21 mouse cellular contexts compared by ENCODE assay signal in the genomic region with DNA sequence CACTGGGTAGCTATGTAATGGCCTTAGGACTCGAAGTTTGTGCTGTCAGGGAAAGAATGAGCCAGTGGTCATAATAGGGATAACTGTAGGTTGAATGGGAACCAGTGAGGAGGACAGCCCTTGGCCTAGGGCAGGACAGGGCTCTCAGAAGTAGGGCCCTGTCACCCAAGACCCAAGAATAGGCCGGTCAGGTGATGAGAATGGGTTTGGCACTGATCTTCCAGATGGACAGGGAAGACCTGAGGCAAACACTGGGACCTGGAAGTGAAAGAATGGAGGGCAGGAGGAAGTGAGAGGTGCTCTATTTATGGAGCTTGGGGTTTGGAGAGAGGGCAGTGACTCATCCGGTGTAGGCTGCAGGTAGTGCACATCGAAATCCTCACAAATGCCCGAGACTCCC. TPM values are rescaled to one million over a fixed set of nuclear protein-coding genes. Genes with fewer than 3 reads are reported as not detected.
DNase-seq lines count a peak whose midpoint lies in the region; ATAC-seq and TF ChIP-seq lines count a peak whose summit lies in the region.
"Had no signal": no experiment of that assay in that cellular context is flagged by ENCODE, and none has a peak within 500 bp of the region (broad histone marks: within the 10 kb centered on the region; RNA-seq: fewer than 3 reads in every experiment).

No protein-coding gene starts in this region.

- peaks cover 59% of the 10 kb centered on the region for H3K4me1 ChIP-seq in forebrain, embryonic 10.5 days
- H3K4me1 ChIP-seq in forebrain, embryonic 11.5 days (replicated peaks; ENCODE audit: control insufficient read depth, insufficient read depth, low read length): peaks cover 10% of the 10 kb centered on the region
- H3K4me1 ChIP-seq in intestine, embryonic 15.5 days (replicated peaks): peaks cover 40% of the 10 kb centered on the region
- peaks cover 13% of the 10 kb centered on the region; the same call in 1 of the 2 replicates for H3K4me1 ChIP-seq in intestine, postnatal 0 days (replicated peaks; ENCODE audit: control insufficient read depth, insufficient read depth, low read length)
- H3K4me1 ChIP-seq in spleen, adult 2 months (ENCODE audit: control insufficient read depth, insufficient read depth, insufficient read length): peaks cover 40% of the 10 kb centered on the region; the same call in 1 of the 2 replicates
- no peaks in the 10 kb centered on the region for H3K4me1 ChIP-seq in forebrain, postnatal 0 days (ENCODE audit: insufficient read depth)

- 70% methylated on average over 5 of the region's 5 CpGs for WGBS in forebrain, embryonic 10.5 days
- 54% methylated on average over 5 of the region's 5 CpGs for WGBS in forebrain, embryonic 11.5 days
- 65% methylated on average over 5 of the region's 5 CpGs for WGBS in intestine, embryonic 15.5 days
- 53% methylated on average over 5 of the region's 5 CpGs for WGBS in intestine, postnatal 0 days
- WGBS in spleen, adult 2 months: 53% methylated on average over 5 of the region's 5 CpGs
- 66% methylated on average over 5 of the region's 5 CpGs for WGBS in forebrain, postnatal 0 days

- no peak for TF ChIP-seq POLR2A in spleen, adult 2 months (IDR thresholded peaks at IDR 0.05; ENCODE audit: low read depth, low read length)

- H3K9ac ChIP-seq in forebrain, embryonic 11.5 days (ENCODE audit: low read length): no peak overlapping the region
- H3K9ac ChIP-seq in intestine, embryonic 15.5 days: no peak overlapping the region
- no peak overlapping the region for H3K9ac ChIP-seq in intestine, postnatal 0 days (ENCODE audit: low read depth, low read length)
- H3K9ac ChIP-seq in forebrain, postnatal 0 days: no peak overlapping the region
- H3K9ac ChIP-seq: liver, embryonic 14.5 days had no signal

- peaks cover 29% of the 10 kb centered on the region for H3K36me3 ChIP-seq in forebrain, embryonic 10.5 days (replicated peaks)
- H3K36me3 ChIP-seq in forebrain, embryonic 11.5 days (ENCODE audit: control insufficient read depth, insufficient read depth, low read length): peaks cover 5% of the 10 kb centered on the region; the same call in 1 of the 2 replicates
- H3K36me3 ChIP-seq in intestine, embryonic 15.5 days: peaks cover 11% of the 10 kb centered on the region; the same call in 1 of the 2 replicates
- H3K36me3 ChIP-seq in intestine, postnatal 0 days (ENCODE audit: control insufficient read depth, insufficient read depth): peaks cover 13% of the 10 kb centered on the region
- H3K36me3 ChIP-seq in spleen, adult 2 months (ENCODE audit: control insufficient read depth, insufficient read depth, low read length): peaks cover 8% of the 10 kb centered on the region
- H3K36me3 ChIP-seq in forebrain, postnatal 0 days (ENCODE audit: insufficient read depth): peaks cover 18% of the 10 kb centered on the region

- no peak overlapping the region for H3K4me3 ChIP-seq in forebrain, embryonic 10.5 days
- H3K4me3 ChIP-seq in forebrain, embryonic 11.5 days (ENCODE audit: low read depth, low read length): no peak overlapping the region
- no peak overlapping the region for H3K4me3 ChIP-seq in intestine, embryonic 15.5 days (replicated peaks)
- no peak overlapping the region for H3K4me3 ChIP-seq in intestine, postnatal 0 days (ENCODE audit: low read depth, low read length)
- H3K4me3 ChIP-seq in spleen, adult 2 months (ENCODE audit: extremely low read depth, insufficient read depth, insufficient read length): no peak overlapping the region
- no peak overlapping the region for H3K4me3 ChIP-seq in forebrain, postnatal 0 days (ENCODE audit: low read depth, low read length)
- H3K4me3 ChIP-seq: erythroblast, embryonic 14.5 days had no signal

- peaks cover 3% of the 10 kb centered on the region for H3K27me3 ChIP-seq in forebrain, embryonic 10.5 days (ENCODE audit: poor library complexity, severe bottlenecking)
- no peaks in the 10 kb centered on the region for H3K27me3 ChIP-seq in forebrain, embryonic 11.5 days (ENCODE audit: control insufficient read depth, insufficient read depth, low read length)
- no peaks in the 10 kb centered on the region for H3K27me3 ChIP-seq in intestine, embryonic 15.5 days (replicated peaks)
- H3K27me3 ChIP-seq in intestine, postnatal 0 days (replicated peaks; ENCODE audit: control insufficient read depth, insufficient read depth, low read length): no peaks in the 10 kb centered on the region
- H3K27me3 ChIP-seq in spleen, adult 2 months (ENCODE audit: control insufficient read depth, insufficient read depth, low read length): no peaks in the 10 kb centered on the region
- H3K27me3 ChIP-seq in forebrain, postnatal 0 days (ENCODE audit: insufficient read depth, low read length): no peaks in the 10 kb centered on the region; the same call in 1 of the 2 replicates

- ATAC-seq in forebrain, embryonic 11.5 days (replicated peaks; ENCODE audit: low FRiP score): no peak
- ATAC-seq in intestine, embryonic 15.5 days: no peak
- no peak for ATAC-seq in intestine, postnatal 0 days
- ATAC-seq in forebrain, postnatal 0 days: no peak
- ATAC-seq: activated CD4-positive, CD25-positive, alpha-beta regulatory T cell, adult 4 months had no signal

- H3K9me3 ChIP-seq in forebrain, embryonic 10.5 days: no peaks in the 10 kb centered on the region
- no peaks in the 10 kb centered on the region for H3K9me3 ChIP-seq in forebrain, embryonic 11.5 days (ENCODE audit: control insufficient read depth, low read length)
- no peaks in the 10 kb centered on the region for H3K9me3 ChIP-seq in intestine, embryonic 15.5 days
- no peaks in the 10 kb centered on the region for H3K9me3 ChIP-seq in intestine, postnatal 0 days (ENCODE audit: control insufficient read depth)
- H3K9me3 ChIP-seq in forebrain, postnatal 0 days (ENCODE audit: low read length): no peaks in the 10 kb centered on the region

- no peak for DNase-seq in forebrain, embryonic 10.5 days (ENCODE audit: extremely low spot score, low spot score)
- DNase-seq in forebrain, embryonic 11.5 days (ENCODE audit: low spot score): no peak
- no peak for DNase-seq in spleen, adult 2 months (ENCODE audit: low read depth in 1 of 2, low spot score in 2 of 2)
- DNase-seq in spleen, adult 12 weeks (ENCODE audit: low spot score): no peak
- DNase-seq in adrenal gland, postnatal 25 days: no peak
- no peak for DNase-seq in forebrain, postnatal 0 days
- DNase-seq: gastrocnemius, postnatal 14 days; retina, postnatal 1 day had no signal

- 0 out of 2 replicates have a peak overlapping the region, but pooled peaks have one; percentile 94 for H3K27ac ChIP-seq in forebrain, embryonic 10.5 days
- H3K27ac ChIP-seq in forebrain, embryonic 11.5 days (ENCODE audit: low read depth, low read length): no peak overlapping the region
- H3K27ac ChIP-seq in intestine, embryonic 15.5 days: peak overlapping the region; percentile 11; the same call in 1 of the 2 replicates
- no peak overlapping the region for H3K27ac ChIP-seq in intestine, postnatal 0 days (ENCODE audit: low read depth, low read length)
- H3K27ac ChIP-seq in spleen, adult 2 months (ENCODE audit: insufficient read depth, low read length): 0 out of 2 replicates have a peak overlapping the region, but pooled peaks have one; percentile 3
- no peak overlapping the region for H3K27ac ChIP-seq in forebrain, postnatal 0 days (ENCODE audit: low read depth, low read length)
- H3K27ac ChIP-seq: liver, embryonic 14.5 days had no signal

- H3K4me2 ChIP-seq in forebrain, embryonic 11.5 days (ENCODE audit: low read depth, low read length, severe bottlenecking): no peak overlapping the region
- 0 out of 2 replicates have a peak overlapping the region, but pooled peaks have one; percentile 82 for H3K4me2 ChIP-seq in intestine, embryonic 15.5 days (replicated peaks)
- no peak overlapping the region for H3K4me2 ChIP-seq in intestine, postnatal 0 days (replicated peaks; ENCODE audit: low read depth)
- no peak overlapping the region for H3K4me2 ChIP-seq in forebrain, postnatal 0 days (ENCODE audit: low read depth)

- TF ChIP-seq CTCF in intestine, postnatal 0 days (IDR thresholded peaks at IDR 0.05; ENCODE audit: low read depth): no peak
- TF ChIP-seq CTCF in spleen, adult 2 months (IDR thresholded peaks at IDR 0.05; ENCODE audit: extremely low read depth, insufficient read depth, insufficient read length, insufficient replicate concordance): no peak
- TF ChIP-seq CTCF in forebrain, postnatal 0 days (IDR thresholded peaks at IDR 0.05; ENCODE audit: low read depth): no peak

RNA-seq across cellular contexts. Expression of a gene that starts 1.9 kb away (rescaled TPM):
- polyA plus RNA-seq in forebrain, embryonic 10.5 days (2016; fragmentation: Nextera tagmentation; extraction: Ambion mirVana): 9.1 and 9.5 TPM in 2 replicates
- polyA plus RNA-seq in forebrain, embryonic 11.5 days (2014; fragmentation: Nextera tagmentation; extraction: Ambion mirVana): 6.0 and 8.1 TPM in 2 replicates
- polyA plus RNA-seq in intestine, embryonic 15.5 days (2015; fragmentation: Nextera tagmentation; extraction: Ambion mirVana): 12.8 and 14.0 TPM in 2 replicates
- polyA plus RNA-seq in intestine, postnatal 0 days (2015; fragmentation: Nextera tagmentation; extraction: Ambion mirVana): 15.5 and 18.7 TPM in 2 replicates
- polyA plus RNA-seq in spleen, adult 2 months (2012; rRNA removed): 13.8 and 15.8 TPM in 2 replicates
- 14.2 and 19.8 TPM in 2 replicates for total RNA-seq in adrenal gland, postnatal 25 days (2021)
- total RNA-seq in forebrain, postnatal 0 days (2014; rRNA removed): 4.5 and 5.9 TPM in 2 replicates
- 4.2 and 5.5 TPM in 2 replicates for polyA plus RNA-seq in forebrain, postnatal 0 days (2015; fragmentation: Nextera tagmentation; extraction: Ambion mirVana)

RNA-seq across cellular contexts. Expression of a gene that starts 12.1 kb away (rescaled TPM):
- polyA plus RNA-seq in forebrain, embryonic 10.5 days (2016; fragmentation: Nextera tagmentation; extraction: Ambion mirVana): 234 and 239 TPM in 2 replicates
- 298 and 308 TPM in 2 replicates for polyA plus RNA-seq in forebrain, embryonic 11.5 days (2014; fragmentation: Nextera tagmentation; extraction: Ambion mirVana)
- polyA plus RNA-seq in intestine, embryonic 15.5 days (2015; fragmentation: Nextera tagmentation; extraction: Ambion mirVana): 288 and 316 TPM in 2 replicates
- polyA plus RNA-seq in intestine, postnatal 0 days (2015; fragmentation: Nextera tagmentation; extraction: Ambion mirVana): 345 and 364 TPM in 2 replicates
- 17.0 and 17.2 TPM in 2 replicates for polyA plus RNA-seq in spleen, adult 2 months (2012; rRNA removed)
- 178 and 188 TPM in 2 replicates for total RNA-seq in adrenal gland, postnatal 25 days (2021)
- 222 and 234 TPM in 2 replicates for total RNA-seq in forebrain, postnatal 0 days (2014; rRNA removed)
- polyA plus RNA-seq in forebrain, postnatal 0 days (2015; fragmentation: Nextera tagmentation; extraction: Ambion mirVana): 389 and 442 TPM in 2 replicates

RNA-seq across cellular contexts. Expression of a gene that starts 48.4 kb away (rescaled TPM):
- not detected in 2 replicates for polyA plus RNA-seq in forebrain, embryonic 10.5 days (2016; fragmentation: Nextera tagmentation; extraction: Ambion mirVana)
- not detected in 2 replicates for polyA plus RNA-seq in forebrain, embryonic 11.5 days (2014; fragmentation: Nextera tagmentation; extraction: Ambion mirVana)
- not detected in 2 replicates for polyA plus RNA-seq in intestine, embryonic 15.5 days (2015; fragmentation: Nextera tagmentation; extraction: Ambion mirVana)
- not detected in 2 replicates for polyA plus RNA-seq in intestine, postnatal 0 days (2015; fragmentation: Nextera tagmentation; extraction: Ambion mirVana)
- polyA plus RNA-seq in spleen, adult 2 months (2012; rRNA removed): not detected in 2 replicates
- total RNA-seq in adrenal gland, postnatal 25 days (2021): not detected in 2 replicates
- not detected in 2 replicates for total RNA-seq in forebrain, postnatal 0 days (2014; rRNA removed)
- not detected in 2 replicates for polyA plus RNA-seq in forebrain, postnatal 0 days (2015; fragmentation: Nextera tagmentation; extraction: Ambion mirVana)
- total RNA-seq: adrenal gland, postnatal 4 days; gastrocnemius, postnatal 14 days; layer of hippocampus, postnatal 25 days; left cerebral cortex, postnatal 25 days; megakaryocyte-erythroid progenitor cell, adult 5-6 weeks; neutrophil, adult 5-6 weeks had no signal
- polyA plus RNA-seq: activated CD4-positive, CD25-positive, alpha-beta regulatory T cell, adult 4 months; erythroblast, embryonic 14.5 days; hindbrain, embryonic 11.5 days; intestine, embryonic 14.5 days; liver, embryonic 14.5 days; stomach, embryonic 16.5 days had no signal

Comparison
In these comparisons a context has a peak if more than half of its experiments do, and no peak if none do; other contexts are left out.
1. H3K27ac ChIP-seq: peak in forebrain, embryonic 10.5 days (single experiment), intestine, embryonic 15.5 days (single experiment) and spleen, adult 2 months (single experiment); none in forebrain, embryonic 11.5 days (single experiment), intestine, postnatal 0 days (single experiment) and forebrain, postnatal 0 days (single experiment).
2. RNA of a gene that starts 12.1 kb away (polyA plus RNA-seq): 389 to 442 TPM in forebrain, postnatal 0 days, 345 to 364 TPM in intestine, postnatal 0 days, 288 to 316 TPM in intestine, embryonic 15.5 days, 298 to 308 TPM in forebrain, embryonic 11.5 days and 234 to 239 TPM in forebrain, embryonic 10.5 days; 17.0 to 17.2 TPM in spleen, adult 2 months; every median in the first group is over 10 times any median in the second.